Mouse (Mus musculus): ENCODE measurements around the gene Gm42957. TPM values are rescaled to one million over a fixed set of nuclear protein-coding genes. Genes with fewer than 3 reads are reported as not detected.

Gene Gm42957
- total RNA-seq (2017): 0.19 TPM in 1 of 3 replicates, not detected in the others

GRCm38 (mm10) chr3:96634928-96635879 lies at the start of gene Gm42957, which contains the start of gene Pex11b:
Gene Gm42957 (plus strand): TSS chr3:96635474.
Gene Pex11b (plus strand): TSS chr3:96635376.
- ATAC-seq (replicated peaks; ENCODE audit: insufficient number of reproducible peaks, low FRiP score, low TSS enrichment, poor library complexity, severe bottlenecking): peak; percentile 70

- no peak for ATAC-seq (replicated peaks; ENCODE audit: insufficient number of reproducible peaks, low FRiP score, low TSS enrichment, poor library complexity, severe bottlenecking)
These were observed 44.6 kb upstream of the Gm42957 start for GRCm38 (mm10) chr3:96590657-96591056.

GRCm38 (mm10) chr3:96593374-96593773 lies 41.9 kb upstream of the Gm42957 start:
- no peak for ATAC-seq (replicated peaks; ENCODE audit: insufficient number of reproducible peaks, low FRiP score, low TSS enrichment, poor library complexity, severe bottlenecking)

- ATAC-seq (replicated peaks; ENCODE audit: insufficient number of reproducible peaks, low FRiP score, low TSS enrichment, poor library complexity, severe bottlenecking): peak; percentile 96
These were observed 41.3 kb upstream of the Gm42957 start, which contains the start of gene Polr3gl for GRCm38 (mm10) chr3:96593790-96594560. Gene Polr3gl (minus strand): TSS chr3:96594181.

GRCm38 (mm10) chr3:96594851-96595250 lies 40.4 kb upstream of the Gm42957 start:
- no peak for ATAC-seq (replicated peaks; ENCODE audit: insufficient number of reproducible peaks, low FRiP score, low TSS enrichment, poor library complexity, severe bottlenecking)

- ATAC-seq (replicated peaks; ENCODE audit: insufficient number of reproducible peaks, low FRiP score, low TSS enrichment, poor library complexity, severe bottlenecking): no peak
These were observed 39.6 kb upstream of the Gm42957 start for GRCm38 (mm10) chr3:96595661-96596060.

GRCm38 (mm10) chr3:96596228-96596707 lies 39.0 kb upstream of the Gm42957 start, which contains the start of gene Ankrd34a:
Gene Ankrd34a (plus strand): TSS chr3:96596636.
- ATAC-seq (replicated peaks; ENCODE audit: insufficient number of reproducible peaks, low FRiP score, low TSS enrichment, poor library complexity, severe bottlenecking): no peak

GRCm38 (mm10) chr3:96596855-96597254 lies 38.4 kb upstream of the Gm42957 start:
- no peak for ATAC-seq (replicated peaks; ENCODE audit: insufficient number of reproducible peaks, low FRiP score, low TSS enrichment, poor library complexity, severe bottlenecking)

GRCm38 (mm10) chr3:96597435-96597891 lies 37.8 kb upstream of the Gm42957 start:
- ATAC-seq (replicated peaks; ENCODE audit: insufficient number of reproducible peaks, low FRiP score, low TSS enrichment, poor library complexity, severe bottlenecking): no peak

- ATAC-seq (replicated peaks; ENCODE audit: insufficient number of reproducible peaks, low FRiP score, low TSS enrichment, poor library complexity, severe bottlenecking): no peak
These were observed 36.9 kb upstream of the Gm42957 start for GRCm38 (mm10) chr3:96598156-96599068.

GRCm38 (mm10) chr3:96599069-96599393 lies 36.2 kb upstream of the Gm42957 start:
- ATAC-seq (replicated peaks; ENCODE audit: insufficient number of reproducible peaks, low FRiP score, low TSS enrichment, poor library complexity, severe bottlenecking): no peak

GRCm38 (mm10) chr3:96599411-96599810 lies 35.9 kb upstream of the Gm42957 start:
- no peak for ATAC-seq (replicated peaks; ENCODE audit: insufficient number of reproducible peaks, low FRiP score, low TSS enrichment, poor library complexity, severe bottlenecking)

- peak; percentile 91 for ATAC-seq (replicated peaks; ENCODE audit: insufficient number of reproducible peaks, low FRiP score, low TSS enrichment, poor library complexity, severe bottlenecking)
These were observed 34.5 kb upstream of the Gm42957 start, which contains the start of gene Lix1l for GRCm38 (mm10) chr3:96600639-96601250. Gene Lix1l (plus strand): TSS chr3:96601149.

GRCm38 (mm10) chr3:96601251-96601787 lies 34.0 kb upstream of the Gm42957 start:
- no peak for ATAC-seq (replicated peaks; ENCODE audit: insufficient number of reproducible peaks, low FRiP score, low TSS enrichment, poor library complexity, severe bottlenecking)

GRCm38 (mm10) chr3:96601941-96602703 lies 33.2 kb upstream of the Gm42957 start:
- ATAC-seq (replicated peaks; ENCODE audit: insufficient number of reproducible peaks, low FRiP score, low TSS enrichment, poor library complexity, severe bottlenecking): no peak

GRCm38 (mm10) chr3:96602704-96603084 lies 32.6 kb upstream of the Gm42957 start:
- ATAC-seq (replicated peaks; ENCODE audit: insufficient number of reproducible peaks, low FRiP score, low TSS enrichment, poor library complexity, severe bottlenecking): no peak

GRCm38 (mm10) chr3:96603311-96603710 lies 32.0 kb upstream of the Gm42957 start:
- no peak for ATAC-seq (replicated peaks; ENCODE audit: insufficient number of reproducible peaks, low FRiP score, low TSS enrichment, poor library complexity, severe bottlenecking)
